Mouse (Mus musculus): ENCODE measurements around the gene Neurod2. TPM values are rescaled to one million over a fixed set of nuclear protein-coding genes. Genes with fewer than 3 reads are reported as not detected.
A peak's percentile ranks its signal among the peaks of the same experiment; 100 is the strongest.

The Neurod2 gene
- total RNA-seq, 1 experiment: not detected

DNA sequence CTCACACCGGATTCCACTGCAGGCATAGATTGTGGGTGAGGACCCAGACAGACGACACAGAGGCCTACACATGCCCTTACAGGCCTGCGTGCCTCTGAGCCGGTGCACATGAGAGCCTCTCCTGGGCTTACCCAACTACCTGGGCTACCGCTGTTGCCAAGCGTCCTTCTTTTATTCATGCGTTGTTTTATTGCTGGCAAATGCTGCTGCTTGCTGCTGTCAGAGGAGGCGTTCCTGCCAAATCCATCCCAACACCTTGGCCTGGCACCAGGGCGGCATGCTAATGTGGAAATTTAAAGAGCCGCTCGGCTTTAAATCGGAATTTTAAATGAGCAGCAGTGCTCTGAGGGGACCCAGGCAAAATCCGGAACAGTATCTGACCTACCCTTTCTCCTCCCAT, 39.6 kb downstream of the Neurod2 start:
- H3K4me3 ChIP-seq (ENCODE audit: insufficient read depth in 1 of 2, low read depth in 1 of 2, low read length in 2 of 2, poor library complexity in 1 of 2, severe bottlenecking in 1 of 2): no peak overlapping the region
- H3K36me3 ChIP-seq (ENCODE audit: control insufficient read depth, insufficient read depth, low read length, poor library complexity, severe bottlenecking): no peaks in the 10 kb centered on the region
- TF ChIP-seq CHD2 (IDR thresholded peaks at IDR 0.05; ENCODE audit: low read depth, low read length) (no peak), ZNF384 (IDR thresholded peaks at IDR 0.05; ENCODE audit: low read depth, low read length) (no peak), MAFK (IDR thresholded peaks at IDR 0.05; ENCODE audit: insufficient read depth, low read depth, low read length) (no peak), HCFC1 (IDR thresholded peaks at IDR 0.05; ENCODE audit: borderline replicate concordance, insufficient read depth, low read length) (no peak), ZC3H11A (IDR thresholded peaks at IDR 0.05; ENCODE audit: borderline replicate concordance, low read depth, low read length) (no peak)
- H3K4me1 ChIP-seq (ENCODE audit: control insufficient read depth in 2 of 2, insufficient read depth in 2 of 2, low read length in 2 of 2, poor library complexity in 1 of 2): peaks cover 0 to 4% of the 10 kb centered on the region in 2 experiments; a peak in 1 of 4 replicates
- in situ Hi-C loops (cut with MboI; ENCODE audit: low sequenced_read_pairs in 2 of 2, unreplicated experiment in 2 of 2): no loop called here
- no peaks in the 10 kb centered on the region for H3K9me3 ChIP-seq (ENCODE audit: control insufficient read depth, insufficient read depth, low read depth, low read length)
- peak overlapping the region; percentile 39; the same call in 1 of the 2 replicates for H3K9ac ChIP-seq (ENCODE audit: insufficient read depth, low read depth, low read length, poor library complexity, severe bottlenecking)
- DNase-seq (ENCODE audit: low read depth, low spot score): no peak
- no peak overlapping the region for H3K27ac ChIP-seq (ENCODE audit: insufficient read depth, low read depth, low read length, poor library complexity, severe bottlenecking)

DNA sequence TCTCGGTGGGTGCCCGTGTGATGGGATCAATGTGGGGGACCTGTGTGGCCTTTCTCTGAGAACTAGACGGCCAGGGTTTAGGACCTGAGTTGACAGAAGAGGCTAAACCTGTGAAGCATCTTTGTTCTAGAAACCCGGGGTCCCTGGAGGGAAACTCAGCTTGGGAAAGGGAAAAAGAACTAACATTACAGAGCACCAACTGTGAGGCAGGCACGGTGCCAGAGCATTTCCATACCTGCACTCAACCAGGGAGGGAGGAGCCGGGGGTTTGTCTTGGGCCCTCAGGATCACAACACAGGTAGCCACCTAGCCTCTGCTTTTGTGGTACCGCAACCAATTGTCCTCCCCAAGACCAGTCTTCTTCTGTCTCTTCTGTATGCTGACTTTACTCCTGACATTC, 41.5 kb downstream of the Neurod2 start:
- Histone ChIP-seq H3K4me1 (ENCODE audit: control insufficient read depth in 2 of 2, insufficient read depth in 2 of 2, low read length in 2 of 2, poor library complexity in 1 of 2) (peaks cover 3 to 4% of the 10 kb centered on the region in 2 experiments; a peak in 2 of 4 replicates), H3K27ac (ENCODE audit: insufficient read depth, low read depth, low read length, poor library complexity, severe bottlenecking) (no peak overlapping the region), H3K4me3 (ENCODE audit: insufficient read depth in 1 of 2, low read depth in 1 of 2, low read length in 2 of 2, poor library complexity in 1 of 2, severe bottlenecking in 1 of 2) (no peak overlapping the region), H3K36me3 (ENCODE audit: control insufficient read depth, insufficient read depth, low read length, poor library complexity, severe bottlenecking) (no peaks in the 10 kb centered on the region), H3K9ac (ENCODE audit: insufficient read depth, low read depth, low read length, poor library complexity, severe bottlenecking) (no peak overlapping the region), H3K9me3 (ENCODE audit: control insufficient read depth, insufficient read depth, low read depth, low read length) (no peaks in the 10 kb centered on the region)
- DNase-seq (ENCODE audit: low read depth, low spot score): no peak
- in situ Hi-C loops (cut with MboI; ENCODE audit: low sequenced_read_pairs in 2 of 2, unreplicated experiment in 2 of 2): no loop called here
- TF ChIP-seq ZNF384 (IDR thresholded peaks at IDR 0.05; ENCODE audit: low read depth, low read length): no peak
- no peak for TF ChIP-seq ZC3H11A (IDR thresholded peaks at IDR 0.05; ENCODE audit: borderline replicate concordance, low read depth, low read length)
- no peak for TF ChIP-seq MAFK (IDR thresholded peaks at IDR 0.05; ENCODE audit: insufficient read depth, low read depth, low read length)
- no peak for TF ChIP-seq CHD2 (IDR thresholded peaks at IDR 0.05; ENCODE audit: low read depth, low read length)
- TF ChIP-seq HCFC1 (IDR thresholded peaks at IDR 0.05; ENCODE audit: borderline replicate concordance, insufficient read depth, low read length): no peak

DNA sequence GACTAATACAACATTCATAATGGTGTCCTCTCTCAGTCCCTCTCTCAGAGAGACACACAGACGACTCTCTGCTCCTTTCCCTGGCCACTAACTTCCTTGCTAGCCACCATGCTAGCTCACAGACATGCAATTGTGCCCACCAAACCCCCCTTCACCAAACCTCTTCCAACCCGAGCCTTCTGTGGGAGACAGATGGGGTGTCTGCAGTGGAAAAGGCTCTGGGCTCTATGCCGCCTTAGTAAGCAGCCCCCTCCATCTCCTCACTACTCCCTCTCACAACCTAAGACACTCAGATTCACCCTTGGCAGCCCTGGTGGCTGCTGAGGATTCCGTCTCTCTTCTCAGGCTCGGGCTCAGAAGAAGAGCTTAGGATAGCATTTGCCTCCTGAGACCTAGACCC, 41.9 kb downstream of the Neurod2 start:
- no peaks in the 10 kb centered on the region for H3K9me3 ChIP-seq (ENCODE audit: control insufficient read depth, insufficient read depth, low read depth, low read length)
- H3K36me3 ChIP-seq (ENCODE audit: control insufficient read depth, insufficient read depth, low read length, poor library complexity, severe bottlenecking): no peaks in the 10 kb centered on the region
- no peak for DNase-seq (ENCODE audit: low read depth, low spot score)
- H3K9ac ChIP-seq (ENCODE audit: insufficient read depth, low read depth, low read length, poor library complexity, severe bottlenecking): no peak overlapping the region
- in situ Hi-C loops (cut with MboI; ENCODE audit: low sequenced_read_pairs in 2 of 2, unreplicated experiment in 2 of 2): no loop called here
- peaks cover 3 to 4% of the 10 kb centered on the region in 2 experiments; a peak in 2 of 4 replicates for H3K4me1 ChIP-seq (ENCODE audit: control insufficient read depth in 2 of 2, insufficient read depth in 2 of 2, low read length in 2 of 2, poor library complexity in 1 of 2)
- no peak overlapping the region for H3K27ac ChIP-seq (ENCODE audit: insufficient read depth, low read depth, low read length, poor library complexity, severe bottlenecking)
- TF ChIP-seq ZNF384 (IDR thresholded peaks at IDR 0.05; ENCODE audit: low read depth, low read length): no peak
- no peak for TF ChIP-seq MAFK (IDR thresholded peaks at IDR 0.05; ENCODE audit: insufficient read depth, low read depth, low read length)
- TF ChIP-seq HCFC1 (IDR thresholded peaks at IDR 0.05; ENCODE audit: borderline replicate concordance, insufficient read depth, low read length): no peak
- no peak for TF ChIP-seq CHD2 (IDR thresholded peaks at IDR 0.05; ENCODE audit: low read depth, low read length)
- no peak for TF ChIP-seq ZC3H11A (IDR thresholded peaks at IDR 0.05; ENCODE audit: borderline replicate concordance, low read depth, low read length)
- no peak overlapping the region for H3K4me3 ChIP-seq (ENCODE audit: insufficient read depth in 1 of 2, low read depth in 1 of 2, low read length in 2 of 2, poor library complexity in 1 of 2, severe bottlenecking in 1 of 2)

- Histone ChIP-seq H3K9ac (ENCODE audit: insufficient read depth, low read depth, low read length, poor library complexity, severe bottlenecking) (no peak overlapping the region), H3K4me1 (ENCODE audit: control insufficient read depth in 2 of 2, insufficient read depth in 2 of 2, low read length in 2 of 2, poor library complexity in 1 of 2) (peaks cover 3 to 4% of the 10 kb centered on the region in 2 experiments; a peak in 2 of 4 replicates), H3K27ac (ENCODE audit: insufficient read depth, low read depth, low read length, poor library complexity, severe bottlenecking) (no peak overlapping the region), H3K4me3 (ENCODE audit: insufficient read depth in 1 of 2, low read depth in 1 of 2, low read length in 2 of 2, poor library complexity in 1 of 2, severe bottlenecking in 1 of 2) (no peak overlapping the region), H3K36me3 (ENCODE audit: control insufficient read depth, insufficient read depth, low read length, poor library complexity, severe bottlenecking) (no peaks in the 10 kb centered on the region), H3K9me3 (ENCODE audit: control insufficient read depth, insufficient read depth, low read depth, low read length) (no peaks in the 10 kb centered on the region)
- no peak for TF ChIP-seq ZC3H11A (IDR thresholded peaks at IDR 0.05; ENCODE audit: borderline replicate concordance, low read depth, low read length)
- peak; percentile 94 for TF ChIP-seq ZNF384 (IDR thresholded peaks at IDR 0.05; ENCODE audit: low read depth, low read length)
- in situ Hi-C loops (cut with MboI; ENCODE audit: low sequenced_read_pairs in 2 of 2, unreplicated experiment in 2 of 2): no loop called here
- DNase-seq (ENCODE audit: low read depth, low spot score): no peak
Observed at GRCm38 (mm10) chr11:98285368-98285767, 44.1 kb downstream of the Neurod2 start.

GRCm38 (mm10) chr11:98284230-98284629, 45.2 kb downstream of the Neurod2 start:
- TF ChIP-seq MAFK (IDR thresholded peaks at IDR 0.05; ENCODE audit: insufficient read depth, low read depth, low read length) (no peak), HCFC1 (IDR thresholded peaks at IDR 0.05; ENCODE audit: borderline replicate concordance, insufficient read depth, low read length) (no peak), CHD2 (IDR thresholded peaks at IDR 0.05; ENCODE audit: low read depth, low read length) (no peak), ZC3H11A (IDR thresholded peaks at IDR 0.05; ENCODE audit: borderline replicate concordance, low read depth, low read length) (no peak), ZNF384 (IDR thresholded peaks at IDR 0.05; ENCODE audit: low read depth, low read length) (no peak)
- no peak overlapping the region for H3K27ac ChIP-seq (ENCODE audit: insufficient read depth, low read depth, low read length, poor library complexity, severe bottlenecking)
- H3K9ac ChIP-seq (ENCODE audit: insufficient read depth, low read depth, low read length, poor library complexity, severe bottlenecking): peak overlapping the region; percentile 74
- no peaks in the 10 kb centered on the region for H3K9me3 ChIP-seq (ENCODE audit: control insufficient read depth, insufficient read depth, low read depth, low read length)
- in situ Hi-C loops (cut with MboI; ENCODE audit: low sequenced_read_pairs in 2 of 2, unreplicated experiment in 2 of 2): no loop called here
- H3K4me3 ChIP-seq (ENCODE audit: insufficient read depth in 1 of 2, low read depth in 1 of 2, low read length in 2 of 2, poor library complexity in 1 of 2, severe bottlenecking in 1 of 2): peak overlapping the region; percentile 6 to 47; a peak in 3 of 4 replicates
- DNase-seq (ENCODE audit: low read depth, low spot score): no peak
- H3K4me1 ChIP-seq (ENCODE audit: control insufficient read depth in 2 of 2, insufficient read depth in 2 of 2, low read length in 2 of 2, poor library complexity in 1 of 2): peaks cover 2 to 3% of the 10 kb centered on the region in 2 experiments; a peak in 2 of 4 replicates
- H3K36me3 ChIP-seq (ENCODE audit: control insufficient read depth, insufficient read depth, low read length, poor library complexity, severe bottlenecking): no peaks in the 10 kb centered on the region
